Mouse (Mus musculus): ENCODE results near the gene Gm20388.
A peak's percentile ranks its signal among the peaks of the same experiment; 100 is the strongest.

The Gm20388 gene

GRCm38 (mm10) chr8:122349357-122350297 is 2439.0 kb downstream of the Gm20388 start:
- no peak for DNase-seq

DNA sequence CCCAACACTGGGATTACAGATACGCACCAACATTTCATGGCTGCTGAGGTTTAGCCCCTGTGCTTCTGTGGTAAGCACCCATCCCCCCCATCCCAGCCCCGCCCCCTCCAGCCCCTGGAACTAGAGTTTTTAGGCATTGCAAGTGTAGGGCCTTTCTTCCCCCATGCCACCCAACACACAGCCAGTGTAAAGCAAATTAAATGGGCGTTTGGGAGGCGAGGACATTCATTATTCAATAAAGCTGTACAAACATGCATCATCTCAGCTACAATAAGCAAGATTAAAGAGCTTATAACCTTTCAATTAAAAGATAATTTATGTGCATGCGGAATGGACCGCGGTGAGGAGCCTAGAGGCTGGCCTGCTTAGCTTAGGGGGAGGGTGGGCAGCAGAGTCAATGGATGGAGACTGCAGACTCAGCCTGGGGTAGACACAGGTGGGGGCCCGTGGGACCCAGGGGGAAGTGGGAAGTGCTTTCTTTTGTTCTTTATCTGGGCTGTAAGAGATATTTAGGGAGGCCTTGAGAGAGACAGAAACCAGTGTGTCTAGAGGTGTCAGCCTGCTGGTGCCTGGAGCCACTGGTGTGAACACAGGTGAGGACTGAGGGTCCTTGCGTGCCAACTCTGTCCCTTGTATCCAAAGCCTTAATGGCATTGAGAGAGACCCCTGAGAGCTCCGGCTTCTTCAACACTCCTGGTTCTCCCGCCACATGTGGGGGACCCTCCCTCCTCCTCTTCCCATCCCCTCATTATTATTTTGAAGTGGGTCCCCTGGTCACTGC is 2439.9 kb downstream of the Gm20388 start:
- DNase-seq = no peak

DNA sequence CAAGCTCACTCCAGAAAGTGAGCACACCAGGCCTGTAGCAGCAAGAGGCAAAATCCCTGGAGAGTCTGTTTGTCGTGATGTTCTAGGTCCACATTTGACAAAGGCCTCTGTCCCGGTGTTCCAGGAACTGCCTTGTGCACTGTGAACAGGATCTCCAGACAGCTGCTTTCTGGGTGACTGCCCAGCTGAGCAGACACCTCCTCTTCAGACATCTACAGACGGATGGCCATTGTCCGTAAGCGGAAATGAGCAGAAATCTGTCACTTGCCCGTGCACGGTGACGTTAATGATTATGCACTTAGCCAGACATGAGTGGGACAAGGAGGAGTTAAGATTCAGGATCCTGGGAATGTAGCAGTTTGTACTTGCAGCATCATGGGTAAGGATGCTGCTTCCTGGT is 2443.5 kb downstream of the Gm20388 start:
- no peak for DNase-seq

DNA sequence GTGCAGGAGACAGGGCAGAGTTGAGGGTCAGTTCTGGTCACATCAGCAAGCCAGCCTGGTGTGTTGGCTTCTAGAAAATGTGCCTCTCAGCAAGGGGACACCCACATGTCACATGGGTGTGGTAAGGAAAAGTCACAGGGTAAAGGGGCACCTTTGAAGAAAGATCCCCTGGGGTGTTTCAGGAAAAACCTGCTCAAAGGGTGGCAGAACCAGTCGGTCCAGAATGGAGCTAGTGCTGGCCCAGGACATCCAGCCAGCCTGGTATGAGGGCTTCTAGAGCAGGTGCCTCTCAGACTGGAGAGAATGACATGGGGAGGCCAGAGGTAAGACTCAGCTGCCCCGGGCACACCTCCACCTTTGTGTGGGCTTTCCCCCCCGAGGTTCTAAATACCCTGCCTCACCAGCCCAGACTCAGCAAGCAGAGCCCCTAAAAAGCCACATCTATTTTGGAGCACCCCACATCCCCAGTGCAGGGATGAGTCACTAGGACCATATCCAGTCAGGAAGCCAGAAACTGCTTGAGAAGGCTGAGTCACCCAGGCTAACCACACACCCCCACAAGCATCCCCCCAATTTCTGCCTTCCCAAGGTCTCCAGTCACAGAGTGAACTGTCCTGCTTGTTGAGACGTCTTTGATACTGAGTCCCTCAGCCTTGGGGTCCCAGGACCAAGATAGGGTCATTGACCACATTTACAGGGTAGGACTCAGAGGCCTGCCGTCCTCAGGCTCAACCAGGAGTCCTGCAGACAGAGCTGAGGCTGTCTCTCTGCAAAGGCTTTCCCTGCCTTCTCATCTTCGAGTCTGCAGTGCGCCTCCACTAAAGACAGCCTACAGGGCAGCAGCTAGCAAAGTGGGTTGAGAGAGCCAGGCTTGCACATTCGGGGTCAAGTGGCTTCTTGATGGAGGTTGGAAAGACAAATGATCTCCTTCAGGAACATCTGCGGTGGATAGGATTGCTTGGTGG is 2445.3 kb downstream of the Gm20388 start:
- no peak for DNase-seq

- DNase-seq = no peak
Measured at GRCm38 (mm10) chr8:122357202-122357601, 2446.6 kb downstream of the Gm20388 start.

GRCm38 (mm10) chr8:122357641-122358040 is 2447.0 kb downstream of the Gm20388 start:
- DNase-seq = no peak

- no peak for DNase-seq
Measured at GRCm38 (mm10) chr8:122359111-122359775, 2448.6 kb downstream of the Gm20388 start.

- no peak for DNase-seq
Measured at GRCm38 (mm10) chr8:122360696-122361416, 2450.2 kb downstream of the Gm20388 start, which contains the start of gene Trhr2. Trhr2 (minus strand) TSS chr8:122360746.

- DNase-seq = no peak
Measured at GRCm38 (mm10) chr8:122362271-122362670, 2451.6 kb downstream of the Gm20388 start.

- no peak for DNase-seq
Measured at GRCm38 (mm10) chr8:122362967-122363366, 2452.3 kb downstream of the Gm20388 start.

GRCm38 (mm10) chr8:122368494-122368893 is 2457.9 kb downstream of the Gm20388 start:
- no peak for DNase-seq

GRCm38 (mm10) chr8:122369665-122370064 is 2459.0 kb downstream of the Gm20388 start:
- peak; percentile 81 for DNase-seq

- DNase-seq = no peak
Measured at GRCm38 (mm10) chr8:122371706-122372105, 2461.1 kb downstream of the Gm20388 start.

GRCm38 (mm10) chr8:122375320-122375719 is 2464.7 kb downstream of the Gm20388 start:
- no peak for DNase-seq

DNA sequence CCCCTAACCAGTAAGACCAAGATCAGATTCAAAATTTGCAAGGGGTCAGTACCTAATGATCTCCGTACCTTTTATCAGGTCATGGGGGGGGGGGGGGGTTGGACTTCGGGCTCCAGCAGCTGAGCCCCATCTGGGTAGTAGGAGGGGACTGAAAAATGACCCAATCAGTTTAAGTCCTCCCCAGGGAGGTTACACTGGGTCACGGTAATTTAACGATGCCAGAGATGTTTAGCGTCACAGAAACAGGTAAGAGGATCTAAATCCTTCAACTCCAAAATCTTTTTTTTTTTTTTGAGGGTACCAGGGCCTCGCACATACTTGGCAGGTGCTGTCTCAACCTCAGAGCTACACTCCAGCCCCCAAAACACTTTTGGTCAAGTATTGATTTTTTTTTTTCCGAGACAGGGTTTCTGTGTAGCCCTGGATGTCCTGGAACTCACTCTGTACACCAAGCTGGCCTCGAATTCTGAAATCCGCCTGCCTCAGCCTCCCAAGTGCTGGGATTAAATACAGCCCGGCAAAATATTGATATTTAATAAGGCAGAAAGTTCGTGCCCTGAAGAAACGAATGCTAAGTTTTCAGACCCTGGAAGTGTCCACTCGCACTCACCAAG is 2465.2 kb downstream of the Gm20388 start:
- no peak for DNase-seq

DNA sequence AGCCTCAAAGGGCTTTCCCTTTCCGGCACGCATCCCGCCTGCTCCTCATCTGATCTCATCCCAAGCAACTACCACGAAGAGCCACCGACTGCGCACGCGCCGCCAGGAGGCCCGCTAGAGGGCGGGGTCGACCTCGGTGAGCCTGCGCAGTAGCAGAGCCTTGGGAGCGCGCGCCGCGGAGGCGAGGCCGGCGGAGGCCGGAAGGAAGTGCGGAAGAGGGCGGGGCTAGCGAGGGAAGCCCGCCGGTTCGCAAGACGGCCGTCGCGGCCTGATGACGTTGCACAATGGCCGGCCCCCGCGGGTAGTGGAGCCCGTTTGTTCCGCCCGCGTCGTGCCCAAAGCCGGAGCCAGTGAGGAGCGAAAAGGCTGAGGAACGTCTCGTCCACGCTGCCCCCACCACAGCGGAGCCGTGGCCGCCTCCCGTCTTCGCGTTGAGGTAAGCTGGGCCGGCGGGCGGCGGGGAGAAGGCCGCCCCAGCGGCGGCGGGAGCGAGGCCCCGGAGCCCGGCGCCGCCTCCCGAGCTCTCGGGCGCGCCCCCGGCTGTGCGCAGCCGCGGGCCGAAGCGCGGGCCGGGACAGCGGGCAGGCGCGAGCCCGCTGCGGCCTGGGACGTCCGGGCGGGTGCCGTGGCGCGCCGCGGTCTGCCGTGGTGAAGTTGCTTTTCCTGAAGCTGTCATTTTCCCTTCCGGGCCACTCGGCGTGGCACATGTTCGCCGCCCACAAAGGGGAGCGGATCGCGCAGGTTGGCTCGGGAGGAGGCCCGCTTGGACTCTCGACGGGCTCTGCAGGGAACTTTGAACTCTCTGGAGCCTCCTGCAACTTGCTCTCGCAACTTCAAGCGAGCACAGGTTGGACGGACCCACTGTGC is 2466.0 kb downstream of the Gm20388 start, which contains the start of gene Zc3h18:
TSS of gene Zc3h18 (plus strand) at position 245 of the 867 bp plus-strand sequence.
- DNase-seq = peak; percentile 100

- no peak for DNase-seq
Measured at GRCm38 (mm10) chr8:122383039-122383438, 2472.4 kb downstream of the Gm20388 start.

- no peak for DNase-seq
Measured at GRCm38 (mm10) chr8:122389357-122389756, 2478.7 kb downstream of the Gm20388 start.

DNA sequence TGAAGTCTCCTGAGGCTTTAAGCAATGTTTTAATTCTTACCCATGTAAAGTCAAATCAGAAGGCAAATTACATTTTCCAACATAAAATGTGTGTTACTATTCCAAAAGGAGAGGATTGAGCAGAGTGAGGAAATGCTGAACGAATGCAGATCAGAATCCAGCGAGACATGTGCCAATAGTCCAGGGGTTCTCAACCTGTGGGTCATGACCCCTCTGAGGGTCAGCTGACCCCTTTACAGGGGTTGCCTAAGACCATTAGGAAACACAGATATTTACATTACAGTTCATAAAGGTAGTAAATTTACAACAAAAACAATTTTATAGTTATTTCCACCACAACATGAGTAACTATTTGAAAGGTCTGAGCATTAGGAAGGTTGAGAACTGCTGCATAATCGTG is 2480.1 kb downstream of the Gm20388 start:
- no peak for DNase-seq

GRCm38 (mm10) chr8:122393717-122394116 is 2483.1 kb downstream of the Gm20388 start:
- no peak for DNase-seq
